Mouse (Mus musculus) cerebellum, postnatal 4 days (tissue): ENCODE measurements at regions not wholly inside any gene's neighbourhood (a gene's known extent, or its start where the extent isn't known, plus 50 kb on each side); places are given as distances from the start of the nearest gene placed in this dataset.
A peak's percentile ranks its signal among the peaks of the same experiment; 100 is the strongest.

Source experiments
- DNase-seq, 2 experiments: peaks; one replicate each; pipeline ENCODE4 v3.0.0; 2022; ENCODE audit warnings: low spot score in 2 of 2, mixed read lengths in 1 of 2

GRCm38 (mm10) chr1:185619011-185619410 is 164.4 kb downstream of the Slc30a10 start:
- DNase-seq: no peak

- no peak for DNase-seq
These were observed 173.8 kb downstream of the Slc30a10 start for GRCm38 (mm10) chr1:185628401-185628800.

- no peak for DNase-seq
These were observed 175.3 kb downstream of the Slc30a10 start for GRCm38 (mm10) chr1:185629976-185630375.

DNA sequence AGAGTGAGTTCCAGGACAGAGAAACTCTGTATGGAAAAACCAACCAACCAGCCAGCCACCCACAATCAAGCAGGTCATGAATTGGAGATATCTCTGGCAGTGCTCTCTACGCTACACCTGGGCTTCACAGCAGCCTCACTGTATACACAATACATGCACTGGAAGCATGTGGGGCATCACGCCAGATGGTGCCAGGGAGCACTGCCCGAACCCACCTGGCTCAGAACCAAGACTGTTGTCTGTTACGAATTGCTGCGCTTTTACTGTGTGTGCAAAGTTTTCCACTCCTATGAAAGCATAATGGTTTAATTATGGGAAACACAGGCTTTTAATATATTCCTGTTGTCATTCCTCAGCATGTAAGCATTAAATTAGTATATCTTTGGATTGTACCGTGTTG is 184.0 kb downstream of the Slc30a10 start:
- peak in 1 of 2 experiments; percentile 30 for DNase-seq

GRCm38 (mm10) chr1:185639486-185639885 is 184.8 kb downstream of the Slc30a10 start:
- DNase-seq: no peak

GRCm38 (mm10) chr1:185644026-185644425 is 189.4 kb downstream of the Slc30a10 start:
- DNase-seq: no peak

- no peak for DNase-seq
These were observed 193.5 kb downstream of the Slc30a10 start for GRCm38 (mm10) chr1:185648128-185648527.

GRCm38 (mm10) chr1:185648926-185649325 is 194.3 kb downstream of the Slc30a10 start:
- no peak for DNase-seq

DNA sequence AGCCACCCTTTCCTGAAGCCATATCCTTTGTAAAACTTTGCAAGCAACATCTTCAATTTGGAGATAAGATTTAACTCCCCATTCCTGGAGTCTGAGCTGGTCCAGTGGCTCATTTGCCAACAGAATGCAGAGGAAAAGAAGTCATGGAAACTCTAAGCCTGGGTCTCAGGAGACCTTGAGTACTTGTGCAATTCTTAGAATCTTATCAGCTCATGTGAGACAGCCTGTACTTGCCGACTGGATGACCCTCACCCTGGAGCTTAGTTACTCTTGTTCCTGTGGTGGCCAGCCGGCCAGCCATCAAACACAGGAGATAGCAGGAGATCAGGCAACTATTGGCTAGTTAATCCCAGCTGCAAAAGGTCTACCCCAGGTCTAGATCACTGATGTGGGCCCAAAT is 196.3 kb downstream of the Slc30a10 start:
- no peak for DNase-seq

- DNase-seq: no peak
These were observed 200.4 kb downstream of the Slc30a10 start for GRCm38 (mm10) chr1:185655021-185655420.

DNA sequence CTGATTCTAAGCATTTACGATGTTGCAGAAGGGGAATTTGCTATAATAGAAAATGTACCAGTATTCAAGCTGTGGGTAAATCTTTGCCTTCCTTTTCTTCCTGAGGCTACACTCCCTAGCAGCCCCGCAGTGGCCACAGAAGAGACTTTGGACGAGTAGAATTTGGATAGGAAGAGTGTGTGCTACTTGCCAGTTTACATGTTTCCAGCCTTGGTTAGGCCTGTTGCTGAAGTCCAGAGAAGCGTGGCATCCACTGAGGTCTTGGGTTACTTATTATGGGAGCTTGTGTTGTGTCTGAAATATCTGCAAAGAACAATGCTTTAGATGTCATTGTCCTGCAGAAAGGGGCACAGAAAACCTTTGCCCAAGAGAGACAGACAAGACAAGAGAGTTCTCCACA is 200.8 kb downstream of the Slc30a10 start:
- DNase-seq: no peak

DNA sequence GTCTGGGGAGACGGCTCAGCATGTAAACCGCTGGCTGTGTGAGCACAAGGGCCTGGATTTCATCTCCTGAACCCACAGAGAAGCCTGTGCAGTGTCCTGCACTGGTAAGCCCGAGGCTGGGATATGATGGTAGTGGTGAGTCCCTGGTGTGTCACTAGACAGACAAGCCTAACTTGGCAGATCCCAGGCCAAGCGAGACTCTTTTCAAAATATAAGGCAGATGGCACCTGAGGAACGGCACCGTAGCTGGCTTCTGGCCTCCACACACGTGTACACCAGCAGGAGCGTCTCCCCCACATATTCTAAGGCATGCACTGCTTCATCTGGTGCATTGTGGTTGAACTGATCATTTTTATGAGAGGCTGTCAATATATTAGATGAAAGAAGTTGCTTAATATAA is 202.6 kb downstream of the Slc30a10 start:
- DNase-seq: no peak

GRCm38 (mm10) chr1:185659476-185659875 is 204.8 kb downstream of the Slc30a10 start:
- no peak for DNase-seq

GRCm38 (mm10) chr1:185662336-185662735 is 207.7 kb downstream of the Slc30a10 start:
- no peak for DNase-seq

GRCm38 (mm10) chr1:185670029-185670741 is 215.5 kb downstream of the Slc30a10 start:
- DNase-seq: no peak

GRCm38 (mm10) chr1:185672940-185673339 is 218.3 kb downstream of the Slc30a10 start:
- DNase-seq: no peak

DNA sequence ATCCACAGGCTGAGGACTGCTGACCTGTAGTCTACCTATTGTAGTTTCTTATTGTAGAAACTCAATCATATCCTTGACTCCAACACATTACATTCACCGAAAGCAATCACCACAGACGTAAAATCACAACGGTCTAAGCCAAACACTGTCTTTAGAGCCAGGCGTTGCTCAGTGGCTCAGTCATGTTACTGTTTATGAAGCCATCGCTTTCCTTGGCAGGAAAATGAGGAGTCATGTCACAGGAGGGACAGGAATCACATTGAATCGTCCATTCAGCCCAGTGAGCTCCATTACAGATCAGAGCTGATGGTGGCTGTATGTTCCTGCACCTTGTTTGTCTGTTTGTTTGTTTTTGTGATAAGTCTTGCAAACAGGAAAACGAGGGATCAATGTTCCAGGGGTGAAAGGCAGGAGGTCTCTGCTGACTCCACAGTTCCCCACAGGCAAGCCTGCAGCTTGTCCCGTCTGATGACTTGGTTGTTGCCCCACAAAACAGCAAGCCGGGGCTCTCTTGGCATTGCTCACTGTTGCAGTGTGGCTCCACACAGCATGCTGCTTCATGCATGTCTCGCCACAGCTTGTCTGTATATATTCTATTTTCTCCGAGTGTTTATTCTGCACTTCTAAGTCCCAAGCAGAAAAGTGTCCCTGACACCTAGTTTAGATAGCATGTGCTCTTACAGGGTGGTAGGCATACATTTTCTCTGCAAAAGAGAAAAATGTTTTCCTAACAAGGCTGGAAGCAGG is 221.2 kb downstream of the Slc30a10 start:
- DNase-seq: no peak

GRCm38 (mm10) chr1:185681610-185682457 is 227.2 kb downstream of the Slc30a10 start:
- peak; percentile 84 to 90 for DNase-seq

DNA sequence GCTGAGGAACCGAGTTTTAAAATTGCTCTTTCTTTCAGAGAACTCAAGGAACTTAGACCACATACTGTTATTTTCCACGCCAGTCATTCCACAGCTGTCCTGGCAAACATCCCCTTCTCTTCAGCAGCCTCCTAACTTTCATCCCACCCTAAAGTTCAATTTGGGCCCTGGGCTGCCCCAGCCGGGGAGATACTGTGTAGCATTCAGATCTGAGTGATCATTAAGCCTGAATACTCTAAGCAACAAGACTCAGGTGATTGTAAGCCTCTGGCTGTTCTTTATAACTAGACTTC is 227.8 kb downstream of the Slc30a10 start:
- DNase-seq: no peak

DNA sequence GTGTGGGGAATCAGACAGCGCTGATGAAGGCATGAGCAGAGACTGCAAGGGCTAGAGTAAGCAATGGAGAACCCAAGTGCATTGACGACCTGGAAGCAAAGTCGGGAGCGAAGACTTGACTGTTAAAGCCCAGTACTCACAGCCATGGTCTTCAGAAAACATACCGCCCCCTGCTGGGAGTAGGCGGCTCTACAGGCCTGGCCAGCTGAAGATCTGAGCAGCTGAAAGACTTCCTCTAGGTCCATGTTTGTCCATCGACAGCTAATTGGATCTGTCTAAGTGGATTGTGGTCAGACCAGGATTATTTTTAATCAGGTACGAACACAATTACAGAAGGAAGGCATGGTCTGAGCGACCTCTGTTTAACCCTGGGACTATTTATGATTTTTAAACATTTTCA is 230.0 kb downstream of the Slc30a10 start:
- peak in 1 of 2 experiments; percentile 25 for DNase-seq

DNA sequence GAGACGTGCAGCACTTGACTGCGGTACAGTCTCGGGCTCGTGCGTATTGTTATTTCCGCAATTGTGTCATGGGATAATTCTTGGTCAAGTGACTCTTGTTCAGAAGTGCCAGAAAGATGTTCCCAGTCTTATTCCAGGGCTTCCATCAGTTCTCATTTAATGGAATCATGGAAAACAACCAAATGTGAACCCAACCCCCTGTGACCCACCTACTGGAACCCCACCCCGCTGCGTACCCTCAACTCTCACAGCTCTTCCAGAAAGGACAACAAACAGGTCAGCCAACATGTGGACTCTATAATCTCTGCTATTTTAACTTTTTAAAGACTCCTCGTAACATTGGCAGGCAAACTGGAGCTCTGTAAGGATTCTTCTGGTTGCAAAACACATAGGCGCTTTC is 233.9 kb downstream of the Slc30a10 start:
- DNase-seq: no peak

DNA sequence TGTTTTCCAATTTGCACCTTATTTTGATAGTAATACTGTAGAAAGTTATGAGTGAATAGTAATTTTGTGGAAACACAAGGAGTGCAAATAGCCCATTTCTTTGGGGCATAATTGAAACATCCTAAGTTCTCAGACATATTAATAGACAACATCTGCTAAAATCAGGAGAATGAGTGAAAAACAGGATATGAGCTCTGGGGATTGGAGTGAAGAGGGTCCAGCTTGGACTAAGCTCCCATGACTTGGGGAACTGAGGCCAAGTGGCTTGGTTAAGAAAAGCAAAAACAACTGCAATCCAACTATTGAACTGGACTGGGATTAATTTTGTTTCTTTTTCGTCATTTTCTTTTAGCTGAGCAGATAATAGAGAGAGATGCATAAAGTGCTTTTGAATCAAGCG is 240.7 kb downstream of the Slc30a10 start:
- no peak for DNase-seq

- no peak for DNase-seq
These were observed 245.1 kb downstream of the Slc30a10 start for GRCm38 (mm10) chr1:185699758-185700157.
